Mouse (Mus musculus): Measurements from ENCODE around the gene Ccdc62. TPM values are rescaled to one million over a fixed set of nuclear protein-coding genes. Genes with fewer than 3 reads are reported as not detected.

The Ccdc62 gene
- total RNA-seq (2012; rRNA removed), result 7.5 and 8.5 TPM in 2 replicates
- 10 to 100 TPM in 1 of 2 experiments, not detected in 1; 13.4 TPM for polyA plus RNA-seq (2012; ENCODE audit: insufficient read depth in 1 of 2, insufficient read length in 2 of 2, low read depth in 1 of 2, low replicate concordance in 2 of 2, missing spikeins in 1 of 2)

DNA sequence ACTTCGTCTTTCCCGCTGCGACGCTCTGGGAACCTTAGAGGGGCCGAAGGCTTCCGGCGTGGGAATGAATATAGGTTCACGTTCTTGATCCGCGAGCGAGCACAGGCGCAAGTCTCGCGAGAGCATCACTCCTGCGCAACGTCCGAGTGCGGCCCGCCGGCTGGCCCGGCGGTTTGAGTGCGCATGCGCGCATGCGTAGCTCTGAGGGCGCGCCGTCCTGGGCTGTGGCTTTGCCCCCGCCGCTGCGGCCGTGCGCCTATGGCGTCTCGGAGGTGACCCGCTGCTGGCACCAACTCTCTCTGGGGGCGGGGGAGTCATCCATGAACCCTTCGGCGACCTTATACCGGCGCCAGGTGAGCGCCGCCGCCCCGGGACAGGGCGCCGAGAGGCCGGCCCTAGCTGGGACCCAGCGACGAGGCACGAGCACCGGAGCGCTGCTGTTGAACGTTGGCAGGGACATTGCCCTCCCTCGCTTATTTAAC, at the start of gene Ccdc62:
Gene Ccdc62 (plus strand): TSS at position 172 of the 482 bp plus-strand sequence.
- peak; percentile 97 for DNase-seq (ENCODE audit: low read depth, low spot score)
- H3K9me3 ChIP-seq (replicated peaks; ENCODE audit: insufficient read depth, low read length), result no peaks in the 10 kb centered on the region
- H3K4me1 ChIP-seq (ENCODE audit: control insufficient read depth in 1 of 2, insufficient read depth in 2 of 2, low read length in 2 of 2), result peaks cover 0 to 13% of the 10 kb centered on the region in 2 experiments; a peak in 2 of 4 replicates
- H3K4me3 ChIP-seq (ENCODE audit: control insufficient read depth in 1 of 2, insufficient read depth in 1 of 2, low read depth in 2 of 2, low read length in 2 of 2), result peak within 1 kb of the TSS; percentile 69 to 85
- peaks cover 9% of the 10 kb centered on the region for H3K79me2 ChIP-seq (ENCODE audit: control insufficient read depth, insufficient read depth, low read length, poor library complexity)
- H3K9ac ChIP-seq (ENCODE audit: control insufficient read depth, low read depth, low read length, poor library complexity, severe bottlenecking), result peak within 1 kb of the TSS; percentile 99
- peak within 1 kb of the TSS; percentile 92 for H3K27ac ChIP-seq (ENCODE audit: control insufficient read depth, low read depth, low read length)
- H3K36me3 ChIP-seq (ENCODE audit: control insufficient read depth in 1 of 2, insufficient read depth in 2 of 2, low read length in 2 of 2), result peaks cover 0 to 14% of the 10 kb centered on the region in 2 experiments
- H3K27me3 ChIP-seq (ENCODE audit: control insufficient read depth in 1 of 2, insufficient read depth in 2 of 2, low read length in 2 of 2), result no peaks in the 10 kb centered on the region
- TF ChIP-seq TBP (IDR thresholded peaks at IDR 0.05; ENCODE audit: low read depth, low read length) (peak; percentile 54; the same call in 1 of the 2 replicates), TCF12 (IDR thresholded peaks at IDR 0.05; ENCODE audit: low read depth, low read length) (peak; percentile 53; the same call in 1 of the 2 replicates), MAFK (IDR thresholded peaks at IDR 0.05; ENCODE audit: borderline replicate concordance, low read depth, low read length) (no peak), CHD2 (IDR thresholded peaks at IDR 0.05; ENCODE audit: low read length) (peak; percentile 96), RCOR1 (IDR thresholded peaks at IDR 0.05; ENCODE audit: low read depth, low read length) (no peak), ZC3H11A (IDR thresholded peaks at IDR 0.05; ENCODE audit: low read depth, low read length) (no peak), SMC3 (IDR thresholded peaks at IDR 0.05; ENCODE audit: low read depth, low read length) (no peak), NELFE (IDR thresholded peaks at IDR 0.05; ENCODE audit: low read depth, low read length) (peak; percentile 99), GABPA (IDR thresholded peaks at IDR 0.05; ENCODE audit: low read depth, low read length) (no peak), MAX (IDR thresholded peaks at IDR 0.05; ENCODE audit: low read length) (peak; percentile 78; the same call in 1 of the 2 replicates), HCFC1 (IDR thresholded peaks at IDR 0.05; ENCODE audit: low read depth, low read length) (peak; percentile 83), SIN3A (IDR thresholded peaks at IDR 0.05; ENCODE audit: low read length) (peak; percentile 57), ZMIZ1 (IDR thresholded peaks at IDR 0.05; ENCODE audit: low read depth, low read length) (peak; percentile 97), MXI1 (IDR thresholded peaks at IDR 0.05; ENCODE audit: low read depth, low read length) (peak; percentile 71), MYC (IDR thresholded peaks at IDR 0.05; ENCODE audit: low read depth, low read length) (0 out of 2 replicates have a peak, but pooled peaks have one; percentile 30), MYB (IDR thresholded peaks at IDR 0.05; ENCODE audit: low read depth, low read length) (no peak), ZNF384 (IDR thresholded peaks at IDR 0.05; ENCODE audit: low read depth, low read length) (no peak), NRF1 (IDR thresholded peaks at IDR 0.05; ENCODE audit: insufficient read depth, low read depth, low read length, poor library complexity, severe bottlenecking) (peak; percentile 88), ZKSCAN1 (IDR thresholded peaks at IDR 0.05; ENCODE audit: low read depth, low read length) (no peak), MAZ (IDR thresholded peaks at IDR 0.05; ENCODE audit: low read depth, low read length) (peak; percentile 69; the same call in 1 of the 2 replicates), MEF2A (IDR thresholded peaks at IDR 0.05; ENCODE audit: extremely low read depth, insufficient replicate concordance, low read depth, low read length, poor library complexity, severe bottlenecking) (no peak), E2F4 (IDR thresholded peaks at IDR 0.05; ENCODE audit: borderline replicate concordance, low read depth, low read length) (no peak), BHLHE40 (IDR thresholded peaks at IDR 0.05; ENCODE audit: borderline replicate concordance, low read depth, low read length) (no peak), CHD1 (IDR thresholded peaks at IDR 0.05; ENCODE audit: low read depth, low read length) (no peak), UBTF (IDR thresholded peaks at IDR 0.05; ENCODE audit: borderline replicate concordance, insufficient read depth, low read depth, low read length) (no peak), GATA1 (IDR thresholded peaks at IDR 0.05; ENCODE audit: low read depth, low read length) (no peak), POLR2AphosphoS5 (IDR thresholded peaks at IDR 0.05; ENCODE audit: borderline replicate concordance, low read depth, low read length) (0 out of 2 replicates have a peak, but pooled peaks have one; percentile 74), ETS1 (IDR thresholded peaks at IDR 0.05; ENCODE audit: low read depth, low read length) (peak; percentile 24; the same call in 1 of the 2 replicates), RAD21 (IDR thresholded peaks at IDR 0.05; ENCODE audit: low read depth, low read length) (no peak), JUND (IDR thresholded peaks at IDR 0.05; ENCODE audit: low read depth, low read length) (no peak), POLR2A (IDR thresholded peaks at IDR 0.05; ENCODE audit: control insufficient read depth in 1 of 2, insufficient read depth in 1 of 2, low read depth in 1 of 2, low read length in 2 of 2, poor library complexity in 1 of 2) (peak; percentile 95 to 97; a peak in 3 of 4 replicates), USF1 (IDR thresholded peaks at IDR 0.05; ENCODE audit: low read depth, low read length) (no peak), ELF1 (IDR thresholded peaks at IDR 0.05; ENCODE audit: low read depth, low read length) (peak; percentile 32; the same call in 1 of the 2 replicates), TAL1 (IDR thresholded peaks at IDR 0.05; ENCODE audit: low read length) (no peak), EP300 (IDR thresholded peaks at IDR 0.05; ENCODE audit: low read depth in 1 of 2, low read length in 2 of 2) (0 out of 4 replicates have a peak, but pooled peaks of 1 of the 2 experiments have one; percentile 12), KAT2A (conservative IDR thresholded peaks at IDR 0.05; ENCODE audit: low read depth, low read length) (no peak)

All from MEL (cell line).